Mouse (Mus musculus): ENCODE results near the gene Kpna3.

- no peak for TF ChIP-seq POLR2A (IDR thresholded peaks at IDR 0.05; ENCODE audit: low read depth, low read length)
- no peak for TF ChIP-seq CTCF (IDR thresholded peaks at IDR 0.05; ENCODE audit: extremely low read depth, insufficient read length, insufficient replicate concordance, low read depth, low read length)
Measured at GRCm38 (mm10) chr14:61367290-61367689, 72.4 kb downstream of the Kpna3 start.
